Mouse (Mus musculus) myocyte (in vitro differentiated cells): ENCODE data around the gene Ppp1r3f. TPM values are rescaled to one million over a fixed set of nuclear protein-coding genes. Genes with fewer than 3 reads are reported as not detected.

Source experiments
- H3K27me3 ChIP-seq: one replicate; pipeline ENCODE4 v1.6.1; 2011; ENCODE audit not compliant: control insufficient read depth, insufficient read depth, insufficient read length
- H3K36me3 ChIP-seq: one replicate; pipeline ENCODE4 v1.6.1; 2011; ENCODE audit not compliant: control insufficient read depth, insufficient read depth
- H3K4me2 ChIP-seq: one replicate; pipeline ENCODE4 v1.6.1; 2011; ENCODE audit warnings: low read depth, control low read depth
- H3K4me3 ChIP-seq: one replicate; pipeline ENCODE4 v1.5.1; 2011; ENCODE audit warnings: mild to moderate bottlenecking, control low read depth, moderate library complexity
- H3K79me2 ChIP-seq: one replicate; pipeline ENCODE4 v1.6.1; 2011; ENCODE audit not compliant: control insufficient read depth, insufficient read depth
- H3ac ChIP-seq: one replicate; pipeline ENCODE4 v1.6.1; 2011; ENCODE audit not compliant: control insufficient read depth, insufficient read length
- CEBPB ChIP-seq: IDR thresholded peaks from 2 replicates; pipeline ENCODE4 v1.6.1; 2011; ENCODE audit warnings: mild to moderate bottlenecking, moderate library complexity; ENCODE audit not compliant: poor library complexity, insufficient read depth, severe bottlenecking
- E2F4 ChIP-seq: IDR thresholded peaks from one replicate; pipeline ENCODE4 v1.6.1; 2011; ENCODE audit warnings: mild to moderate bottlenecking, control low read depth, moderate library complexity; ENCODE audit not compliant: insufficient read depth
- MAX ChIP-seq: IDR thresholded peaks from one replicate; pipeline ENCODE4 v1.6.1; 2011; ENCODE audit warnings: low read depth, mild to moderate bottlenecking, control low read depth
- MYOD1 ChIP-seq, 3 experiments: IDR thresholded peaks; one replicate each; pipeline ENCODE4 v1.6.1; 2011; ENCODE audit warnings: control low read depth in 2 of 3, low read depth in 2 of 3, mild to moderate bottlenecking in 2 of 3, moderate library complexity in 1 of 3; ENCODE audit not compliant: insufficient read length in 2 of 3, control insufficient read depth in 1 of 3
- MYOG ChIP-seq, 3 experiments: IDR thresholded peaks; one replicate each; pipeline ENCODE4 v1.6.1; 2011; ENCODE audit warnings: control low read depth in 2 of 3, low read depth in 2 of 3, mild to moderate bottlenecking in 2 of 3; ENCODE audit not compliant: insufficient read length in 2 of 3, control insufficient read depth in 1 of 3, insufficient read depth in 1 of 3
- POLR2A ChIP-seq: IDR thresholded peaks from one replicate; pipeline ENCODE4 v1.6.1; 2011; ENCODE audit warnings: low read depth, mild to moderate bottlenecking, control low read depth, moderate library complexity; ENCODE audit not compliant: insufficient read length
- POLR2AphosphoS2 ChIP-seq: IDR thresholded peaks from one replicate; pipeline ENCODE4 v1.6.1; 2011; ENCODE audit warnings: low read depth, control low read depth; ENCODE audit not compliant: insufficient read length
- REST ChIP-seq: IDR thresholded peaks from one replicate; pipeline ENCODE4 v1.6.1; 2011; ENCODE audit warnings: mild to moderate bottlenecking, control low read depth, moderate library complexity; ENCODE audit not compliant: insufficient read depth, insufficient read length
- SRF ChIP-seq: IDR thresholded peaks from one replicate; pipeline ENCODE4 v1.6.1; 2011; ENCODE audit warnings: low read depth; ENCODE audit not compliant: control insufficient read depth, insufficient read length
- TCF12 ChIP-seq: IDR thresholded peaks from one replicate; pipeline ENCODE4 v1.6.1; 2011; ENCODE audit warnings: mild to moderate bottlenecking, control low read depth; ENCODE audit not compliant: poor library complexity, insufficient read depth, severe bottlenecking
- TCF3 ChIP-seq: IDR thresholded peaks from one replicate; pipeline ENCODE4 v1.6.1; 2011; ENCODE audit warnings: low read depth, control low read depth; ENCODE audit not compliant: insufficient read length
- USF1 ChIP-seq: IDR thresholded peaks from one replicate; pipeline ENCODE4 v1.6.1; 2011; ENCODE audit warnings: low read depth, mild to moderate bottlenecking, control low read depth, moderate library complexity
- polyA plus RNA-seq: library from polyadenylated mRNA; unstranded; fragments of >200 nt; fragmentation: generic; extraction: Trizol; gene quantifications from one replicate; pipeline ENCODE4 v1.2.1, GENCODE M21; 2012; ENCODE audit warnings: missing spikeins

Gene Ppp1r3f
- polyA plus RNA-seq, 1 experiment, result 3.1 TPM

GRCm38 (mm10) chrX:7553474-7553873 is 20.6 kb downstream of the Ppp1r3f start:
- H3K4me3 ChIP-seq, result no peak overlapping the region
- H3K79me2 ChIP-seq, result no peaks in the 10 kb centered on the region
- no peaks in the 10 kb centered on the region for H3K36me3 ChIP-seq
- no peak for TF ChIP-seq TCF12
- no peak for TF ChIP-seq MYOD1 (IDR thresholded peaks at IDR 0.05; ENCODE audit: control insufficient read depth in 1 of 3, insufficient read length in 2 of 3, low read depth in 2 of 3)
- TF ChIP-seq POLR2AphosphoS2, result no peak
- no peak for TF ChIP-seq REST
- TF ChIP-seq CEBPB, result no peak
- no peak for TF ChIP-seq USF1
- no peak for TF ChIP-seq TCF3
- TF ChIP-seq MAX, result no peak
- no peak for TF ChIP-seq E2F4
- no peak for TF ChIP-seq SRF
- no peak for TF ChIP-seq POLR2A
- no peak for TF ChIP-seq MYOG (IDR thresholded peaks at IDR 0.05; ENCODE audit: control insufficient read depth in 1 of 3, insufficient read depth in 1 of 3, insufficient read length in 2 of 3, low read depth in 2 of 3)
- H3K27me3 ChIP-seq, result no peaks in the 10 kb centered on the region
- H3K4me2 ChIP-seq, result no peak overlapping the region
- H3ac ChIP-seq, result no peak overlapping the region

- Histone ChIP-seq H3K4me3 (no peak overlapping the region), H3K4me2 (no peak overlapping the region), H3ac (no peak overlapping the region), H3K27me3 (no peaks in the 10 kb centered on the region), H3K36me3 (no peaks in the 10 kb centered on the region), H3K79me2 (no peaks in the 10 kb centered on the region)
- TF ChIP-seq CEBPB (no peak), MYOG (IDR thresholded peaks at IDR 0.05; ENCODE audit: control insufficient read depth in 1 of 3, insufficient read depth in 1 of 3, insufficient read length in 2 of 3, low read depth in 2 of 3) (no peak), E2F4 (no peak), TCF3 (no peak), USF1 (no peak), REST (no peak), POLR2AphosphoS2 (no peak), MAX (no peak), TCF12 (no peak), SRF (no peak), POLR2A (no peak), MYOD1 (IDR thresholded peaks at IDR 0.05; ENCODE audit: control insufficient read depth in 1 of 3, insufficient read length in 2 of 3, low read depth in 2 of 3) (no peak)
Observed at GRCm38 (mm10) chrX:7524961-7525360, 49.1 kb downstream of the Ppp1r3f start.

Other genes starting within 250 kb of the Ppp1r3f start
- 1.3 TPM for gene Usp27x, start 198.5 kb downstream of the Ppp1r3f start, polyA plus RNA-seq
- gene Foxp3, start 639 bp downstream of the Ppp1r3f start, polyA plus RNA-seq, result 0.06 TPM
- 28.8 TPM for gene Ccdc22, start 31.2 kb upstream of the Ppp1r3f start, polyA plus RNA-seq
- gene Cacna1f, start 32.8 kb upstream of the Ppp1r3f start, polyA plus RNA-seq, result not detected
- 0.54 TPM for gene Syp, start 64.2 kb upstream of the Ppp1r3f start, polyA plus RNA-seq
- gene Prickle3, start 83.0 kb upstream of the Ppp1r3f start, polyA plus RNA-seq, result 3.8 TPM
- 294 TPM for gene Plp2, start 97.1 kb upstream of the Ppp1r3f start, polyA plus RNA-seq
- gene Magix, start 107.0 kb upstream of the Ppp1r3f start, polyA plus RNA-seq, result 0.05 TPM
- 17.1 TPM for gene Gpkow, start 122.8 kb upstream of the Ppp1r3f start, polyA plus RNA-seq
- gene Wdr45, start 140.1 kb upstream of the Ppp1r3f start, polyA plus RNA-seq, result 38.9 TPM
- gene Gm45208, start 148.0 kb upstream of the Ppp1r3f start, polyA plus RNA-seq, result 0.64 TPM
- 64.4 TPM for gene Praf2, start 154.2 kb upstream of the Ppp1r3f start, polyA plus RNA-seq
- gene Ccdc120, start 176.6 kb upstream of the Ppp1r3f start, polyA plus RNA-seq, result 2.4 TPM
- gene Tfe3, start 188.3 kb upstream of the Ppp1r3f start, polyA plus RNA-seq, result 31.9 TPM
- 19.8 TPM for gene Gripap1, start 215.5 kb upstream of the Ppp1r3f start, polyA plus RNA-seq
- gene Kcnd1, start 248.0 kb upstream of the Ppp1r3f start, polyA plus RNA-seq, result 0.16 TPM